Mouse (Mus musculus): ENCODE measurements around the gene Tbc1d8. TPM values are rescaled to one million over a fixed set of nuclear protein-coding genes. Genes with fewer than 3 reads are reported as not detected.

The Tbc1d8 gene
- polyA plus RNA-seq, 1 experiment from 2014 or later, result 18.0 TPM

- H3K4me2 ChIP-seq (replicated peaks; ENCODE audit: low read depth, low read length), result no peak overlapping the region
- H3K9me3 ChIP-seq (ENCODE audit: low read length), result no peaks in the 10 kb centered on the region
- H3K27me3 ChIP-seq (replicated peaks; ENCODE audit: insufficient read depth, low read length), result no peaks in the 10 kb centered on the region
- WGBS, result 79% methylated on average over 6 of the region's 6 CpGs
- DNase-seq (ENCODE audit: low spot score) (no peak), ATAC-seq (no peak)
- H3K4me3 ChIP-seq (ENCODE audit: low read depth, low read length), result no peak overlapping the region
- TF ChIP-seq EP300 (IDR thresholded peaks at IDR 0.05) (no peak), CTCF (IDR thresholded peaks at IDR 0.05) (no peak)
- no peaks in the 10 kb centered on the region for H3K36me3 ChIP-seq (ENCODE audit: insufficient read depth, low read length)
- H3K9ac ChIP-seq (replicated peaks; ENCODE audit: low read depth), result no peak overlapping the region
- H3K27ac ChIP-seq (ENCODE audit: low read length), result no peak overlapping the region
- no peaks in the 10 kb centered on the region for H3K4me1 ChIP-seq (ENCODE audit: insufficient read depth, low read depth, low read length)
These were observed 44.3 kb downstream of the Tbc1d8 start for GRCm38 (mm10) chr1:39434264-39434663.

DNA sequence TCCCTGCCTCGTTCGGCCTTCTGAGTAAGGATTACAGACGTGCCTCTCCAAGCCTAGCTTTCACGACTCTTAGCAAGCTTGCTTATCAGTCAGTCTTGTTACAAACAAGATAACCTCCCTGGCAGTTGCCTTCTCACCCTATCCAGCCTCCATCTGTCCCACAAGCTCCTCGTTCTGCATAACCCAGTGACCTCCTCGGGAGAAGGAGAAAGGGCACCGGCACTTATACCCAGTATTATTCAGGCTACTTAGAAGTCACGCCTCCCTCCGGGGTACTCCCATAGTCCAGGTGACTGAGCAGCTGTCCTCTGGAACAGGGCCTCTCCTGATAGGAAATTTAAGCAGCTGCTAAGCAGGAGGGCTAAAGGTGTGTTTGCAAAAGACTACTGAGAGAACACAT is 48.5 kb downstream of the Tbc1d8 start:
- H3K4me2 ChIP-seq (replicated peaks; ENCODE audit: low read depth, low read length), result no peak overlapping the region
- no peak overlapping the region for H3K4me3 ChIP-seq (ENCODE audit: low read depth, low read length)
- ATAC-seq, result no peak
- no peak for TF ChIP-seq EP300 (IDR thresholded peaks at IDR 0.05)
- TF ChIP-seq CTCF (IDR thresholded peaks at IDR 0.05), result no peak
- DNase-seq (ENCODE audit: low spot score), result no peak
- no peaks in the 10 kb centered on the region for H3K36me3 ChIP-seq (ENCODE audit: insufficient read depth, low read length)
- H3K9me3 ChIP-seq (ENCODE audit: low read length), result no peaks in the 10 kb centered on the region
- no peaks in the 10 kb centered on the region for H3K27me3 ChIP-seq (replicated peaks; ENCODE audit: insufficient read depth, low read length)
- 27% methylated on average over 9 of the region's 9 CpGs for WGBS
- H3K27ac ChIP-seq (ENCODE audit: low read length), result 0 out of 2 replicates have a peak overlapping the region, but pooled peaks have one; percentile 51
- no peaks in the 10 kb centered on the region for H3K4me1 ChIP-seq (ENCODE audit: insufficient read depth, low read depth, low read length)
- no peak overlapping the region for H3K9ac ChIP-seq (replicated peaks; ENCODE audit: low read depth)

DNA sequence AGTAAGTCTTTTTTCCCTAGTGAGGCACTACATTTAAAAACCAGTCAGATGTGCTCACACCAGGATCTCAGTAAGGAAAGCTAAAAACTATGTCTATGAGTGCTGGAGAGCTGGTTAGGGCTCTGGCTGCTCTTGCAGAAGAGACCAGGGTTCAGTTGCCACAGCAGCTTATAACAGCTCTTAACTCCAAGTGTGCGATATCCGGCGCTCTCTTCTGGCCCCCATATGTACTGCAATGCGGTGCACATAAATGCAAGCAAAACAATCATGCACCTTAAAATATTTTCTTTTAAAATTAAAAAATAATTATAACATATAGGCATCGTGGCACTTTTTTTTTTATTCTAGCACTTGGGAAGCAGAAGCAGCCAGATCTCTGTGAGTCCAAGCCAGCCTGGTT is 49.5 kb downstream of the Tbc1d8 start:
- 0 out of 2 replicates have a peak overlapping the region, but pooled peaks have one; percentile 16 for H3K27ac ChIP-seq (ENCODE audit: low read length)
- H3K4me2 ChIP-seq (replicated peaks; ENCODE audit: low read depth, low read length), result no peak overlapping the region
- ATAC-seq, result no peak
- H3K9me3 ChIP-seq (ENCODE audit: low read length), result no peaks in the 10 kb centered on the region
- WGBS, result 97% methylated on average over 5 of the region's 5 CpGs
- H3K9ac ChIP-seq (replicated peaks; ENCODE audit: low read depth), result no peak overlapping the region
- H3K27me3 ChIP-seq (replicated peaks; ENCODE audit: insufficient read depth, low read length), result no peaks in the 10 kb centered on the region
- TF ChIP-seq CTCF (IDR thresholded peaks at IDR 0.05) (peak; percentile 26), EP300 (IDR thresholded peaks at IDR 0.05) (no peak)
- H3K4me3 ChIP-seq (ENCODE audit: low read depth, low read length), result no peak overlapping the region
- no peaks in the 10 kb centered on the region for H3K36me3 ChIP-seq (ENCODE audit: insufficient read depth, low read length)
- DNase-seq (ENCODE audit: low spot score), result no peak
- no peaks in the 10 kb centered on the region for H3K4me1 ChIP-seq (ENCODE audit: insufficient read depth, low read depth, low read length)

GRCm38 (mm10) chr1:39428280-39428679 is 50.3 kb downstream of the Tbc1d8 start:
- no peak overlapping the region for H3K9ac ChIP-seq (replicated peaks; ENCODE audit: low read depth)

DNA sequence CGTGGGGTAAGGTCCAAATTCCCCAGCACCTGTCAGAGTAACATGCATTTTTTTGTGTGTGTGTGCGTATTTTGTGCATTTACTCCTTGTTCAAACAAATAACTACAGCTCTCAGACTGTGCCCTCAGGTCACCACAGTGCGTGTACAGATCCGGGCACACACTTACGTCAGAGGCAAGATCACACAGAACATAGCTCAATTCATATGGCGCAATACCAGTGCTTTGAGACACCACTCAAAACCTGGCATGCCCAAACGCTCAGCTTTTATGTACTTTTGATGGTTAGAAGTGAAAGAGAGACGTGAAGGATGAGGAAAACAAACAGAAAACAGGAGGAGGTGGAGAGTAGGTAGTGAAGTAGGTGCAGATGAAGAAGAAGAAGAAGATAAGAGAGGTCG is 53.1 kb downstream of the Tbc1d8 start:
- ATAC-seq (peak; percentile 94), DNase-seq (ENCODE audit: low spot score) (peak; percentile 92)
- WGBS, result 52% methylated on average over 9 of the region's 9 CpGs
- H3K36me3 ChIP-seq (ENCODE audit: insufficient read depth, low read length), result no peaks in the 10 kb centered on the region
- H3K27ac ChIP-seq (ENCODE audit: low read length), result peak overlapping the region; percentile 69
- no peak overlapping the region for H3K4me2 ChIP-seq (replicated peaks; ENCODE audit: low read depth, low read length)
- H3K27me3 ChIP-seq (replicated peaks; ENCODE audit: insufficient read depth, low read length), result no peaks in the 10 kb centered on the region
- H3K9me3 ChIP-seq (ENCODE audit: low read length), result no peaks in the 10 kb centered on the region
- no peaks in the 10 kb centered on the region for H3K4me1 ChIP-seq (ENCODE audit: insufficient read depth, low read depth, low read length)
- H3K9ac ChIP-seq (replicated peaks; ENCODE audit: low read depth), result no peak overlapping the region
- TF ChIP-seq EP300 (IDR thresholded peaks at IDR 0.05), result peak; percentile 99
- TF ChIP-seq CTCF (IDR thresholded peaks at IDR 0.05), result no peak
- no peak overlapping the region for H3K4me3 ChIP-seq (ENCODE audit: low read depth, low read length)

More at GRCm38 (mm10) chr1:39428280-39428679, 50.3 kb downstream of the Tbc1d8 start:
- TF ChIP-seq EP300 (IDR thresholded peaks at IDR 0.05) (peak; percentile 55; the same call in 1 of the 2 replicates), CTCF (IDR thresholded peaks at IDR 0.05) (no peak)
- Histone ChIP-seq H3K36me3 (ENCODE audit: insufficient read depth, low read length) (no peaks in the 10 kb centered on the region), H3K27ac (ENCODE audit: low read length) (peak overlapping the region; percentile 16; the same call in 1 of the 2 replicates), H3K4me1 (ENCODE audit: insufficient read depth, low read depth, low read length) (no peaks in the 10 kb centered on the region), H3K4me3 (ENCODE audit: low read depth, low read length) (no peak overlapping the region), H3K9me3 (ENCODE audit: low read length) (no peaks in the 10 kb centered on the region), H3K27me3 (replicated peaks; ENCODE audit: insufficient read depth, low read length) (no peaks in the 10 kb centered on the region), H3K4me2 (replicated peaks; ENCODE audit: low read depth, low read length) (no peak overlapping the region)
- ATAC-seq (peak; percentile 68), DNase-seq (ENCODE audit: low spot score) (peak; percentile 82)
- WGBS, result 56% methylated on average over 4 of the region's 4 CpGs

- no peak overlapping the region for H3K4me2 ChIP-seq (replicated peaks; ENCODE audit: low read depth, low read length)
- no peaks in the 10 kb centered on the region for H3K36me3 ChIP-seq (ENCODE audit: insufficient read depth, low read length)
- no peak for TF ChIP-seq CTCF (IDR thresholded peaks at IDR 0.05)
- no peak for TF ChIP-seq EP300 (IDR thresholded peaks at IDR 0.05)
- H3K9me3 ChIP-seq (ENCODE audit: low read length), result no peaks in the 10 kb centered on the region
- peak overlapping the region; percentile 26; the same call in 1 of the 2 replicates for H3K27ac ChIP-seq (ENCODE audit: low read length)
- no peak overlapping the region for H3K4me3 ChIP-seq (ENCODE audit: low read depth, low read length)
- peaks cover 4% of the 10 kb centered on the region; the same call in 1 of the 2 replicates for H3K4me1 ChIP-seq (ENCODE audit: insufficient read depth, low read depth, low read length)
- H3K27me3 ChIP-seq (replicated peaks; ENCODE audit: insufficient read depth, low read length), result no peaks in the 10 kb centered on the region
- WGBS, result 84% methylated on average over 6 of the region's 6 CpGs
- DNase-seq (ENCODE audit: low spot score) (no peak), ATAC-seq (no peak)
- no peak overlapping the region for H3K9ac ChIP-seq (replicated peaks; ENCODE audit: low read depth)
These were observed 57.6 kb downstream of the Tbc1d8 start for GRCm38 (mm10) chr1:39420987-39421386.

DNA sequence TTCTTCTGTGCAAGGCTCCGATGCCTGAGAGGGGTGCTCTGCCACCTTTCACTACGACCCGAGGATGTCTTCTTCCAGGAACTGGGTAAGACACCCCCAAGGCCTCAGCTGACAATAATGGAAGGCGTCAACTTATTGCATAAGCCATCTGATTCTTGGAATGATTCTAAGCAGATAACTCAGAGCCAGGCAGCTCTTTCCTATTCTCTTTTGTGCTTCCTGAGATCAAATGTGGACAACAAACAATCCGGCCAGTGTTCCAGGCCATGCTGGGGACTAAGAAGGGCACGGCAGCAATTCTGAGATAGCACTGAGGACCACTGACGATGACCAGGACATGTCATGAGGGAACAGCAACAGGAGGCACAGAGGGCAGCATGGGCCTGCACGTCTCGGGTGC is 59.7 kb downstream of the Tbc1d8 start:
- Histone ChIP-seq H3K27ac (ENCODE audit: low read length) (peak overlapping the region; percentile 74), H3K36me3 (ENCODE audit: insufficient read depth, low read length) (no peaks in the 10 kb centered on the region), H3K4me1 (ENCODE audit: insufficient read depth, low read depth, low read length) (peaks cover 4% of the 10 kb centered on the region; the same call in 1 of the 2 replicates), H3K27me3 (replicated peaks; ENCODE audit: insufficient read depth, low read length) (no peaks in the 10 kb centered on the region), H3K4me3 (ENCODE audit: low read depth, low read length) (no peak overlapping the region), H3K9me3 (ENCODE audit: low read length) (no peaks in the 10 kb centered on the region), H3K9ac (replicated peaks; ENCODE audit: low read depth) (no peak overlapping the region), H3K4me2 (replicated peaks; ENCODE audit: low read depth, low read length) (no peak overlapping the region)
- WGBS, result 60% methylated on average over 9 of the region's 9 CpGs
- DNase-seq (ENCODE audit: low spot score) (no peak), ATAC-seq (no peak)
- TF ChIP-seq CTCF (IDR thresholded peaks at IDR 0.05), result no peak
- TF ChIP-seq EP300 (IDR thresholded peaks at IDR 0.05), result peak; percentile 72; the same call in 1 of the 2 replicates
